Mouse (Mus musculus) gastrocnemius, postnatal 25 days (tissue): ENCODE results near the gene Kmt2d. TPM values are rescaled to one million over a fixed set of nuclear protein-coding genes. Genes with fewer than 3 reads are reported as not detected.
A peak's percentile ranks its signal among the peaks of the same experiment; 100 is the strongest.
"Not testable (repeated sequence)": the region's sequence is repeated elsewhere in the genome, so short reads cannot be mapped to it uniquely, and the experiment has no call there.

Experiments
- DNase-seq: peaks from one replicate; pipeline ENCODE4 v3.0.0; 2022
- total RNA-seq, 2 experiments: library from RNA; stranded (reverse); gene quantifications; 1 replicate in 1 of 2; 2 replicates in 1 of 2; pipeline ENCODE4 v1.2.3; 2021

Gene Kmt2d
- total RNA-seq, 2 experiments from 2014 or later, result 36.6 to 43.5 TPM

GRCm38 (mm10) chr15:98832161-98833058 is 38.6 kb downstream of the Kmt2d start:
- no peak for DNase-seq

DNA sequence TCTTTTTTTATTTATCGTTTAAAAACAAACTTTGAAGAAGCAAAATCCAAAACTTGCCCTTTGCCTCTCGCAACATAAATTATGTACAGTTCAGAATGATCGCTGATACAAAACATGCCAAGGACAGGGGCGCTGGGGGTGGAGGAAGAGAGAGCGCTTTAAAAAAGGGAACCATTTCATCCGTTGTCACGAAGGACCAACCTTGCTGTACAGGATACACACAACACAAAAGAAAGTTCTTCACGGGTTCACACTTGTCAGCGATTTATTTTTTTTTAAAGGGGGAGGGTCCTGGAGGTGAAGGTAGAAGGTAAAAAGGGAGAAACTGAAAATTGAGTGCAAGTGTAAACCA is 39.3 kb downstream of the Kmt2d start:
- DNase-seq, result no peak

GRCm38 (mm10) chr15:98830736-98831683 is 40.0 kb downstream of the Kmt2d start, which contains the start of gene Prkag1:
Prkag1 (minus strand) TSS chr15:98831521.
- DNase-seq, result peak; percentile 96

DNA sequence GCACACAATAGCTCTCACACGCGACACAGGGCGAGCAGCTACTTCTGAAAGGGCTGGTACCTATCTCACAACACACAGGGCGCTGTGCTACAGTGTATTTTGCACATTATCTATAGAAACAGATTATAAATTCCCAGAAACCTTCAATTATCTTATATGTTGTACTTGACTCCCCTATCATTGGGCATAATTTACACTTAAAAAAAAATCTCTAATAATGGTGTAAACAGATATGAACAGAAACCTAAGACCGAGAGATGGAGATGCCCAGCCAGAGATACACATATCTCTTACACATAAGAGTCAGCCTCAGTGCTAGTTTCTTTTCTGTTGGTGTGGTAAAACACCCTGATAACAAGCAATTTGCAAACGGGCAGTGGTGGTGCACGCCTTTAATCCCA is 43.4 kb downstream of the Kmt2d start:
- DNase-seq, result no peak

GRCm38 (mm10) chr15:98823434-98823833 is 47.6 kb downstream of the Kmt2d start:
- no peak for DNase-seq

GRCm38 (mm10) chr15:98822147-98822546 is 48.9 kb downstream of the Kmt2d start:
- no peak for DNase-seq

- DNase-seq, result no peak
Measured at GRCm38 (mm10) chr15:98821403-98821802, 49.6 kb downstream of the Kmt2d start.

DNA sequence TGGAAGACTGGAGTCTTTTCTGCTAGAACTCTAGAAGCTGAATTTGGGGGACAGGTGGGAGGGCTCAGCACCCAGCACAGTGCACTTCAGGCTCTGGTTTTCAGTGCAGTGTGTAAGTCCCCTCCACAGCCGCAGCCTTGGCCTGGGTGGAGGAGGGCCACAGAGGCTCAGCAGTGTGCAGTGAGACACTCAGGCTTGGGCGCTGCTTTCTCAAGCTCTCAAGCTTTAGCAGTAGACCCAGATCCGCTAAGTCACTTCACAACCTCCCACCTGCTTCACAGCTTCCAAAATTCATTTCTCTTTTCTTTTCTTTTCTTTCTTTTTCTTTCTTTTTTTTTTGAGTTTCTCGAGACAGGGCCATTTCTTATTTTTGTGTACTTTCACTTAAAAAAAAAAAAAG is 50.1 kb downstream of the Kmt2d start:
- DNase-seq, result no peak

DNA sequence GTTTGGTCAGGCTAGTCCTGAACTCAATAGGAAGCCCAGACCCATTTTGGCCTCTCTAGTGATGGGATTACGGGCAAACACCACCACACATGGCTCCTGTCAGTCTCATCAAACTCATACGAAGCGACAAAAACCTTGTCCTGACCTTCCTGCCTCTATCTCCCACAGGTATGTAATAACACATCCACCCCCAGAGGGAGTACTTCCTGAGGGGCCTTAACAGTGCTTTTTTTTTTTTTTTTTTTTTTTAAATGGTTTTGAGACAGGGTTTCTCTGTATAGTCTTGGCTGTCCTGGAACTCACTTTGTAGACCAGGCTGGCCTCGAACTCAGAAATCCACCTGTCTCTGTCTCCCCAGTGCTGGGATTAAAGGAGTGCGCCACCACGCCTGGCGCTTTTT is 52.8 kb downstream of the Kmt2d start:
- DNase-seq, result no peak

DNA sequence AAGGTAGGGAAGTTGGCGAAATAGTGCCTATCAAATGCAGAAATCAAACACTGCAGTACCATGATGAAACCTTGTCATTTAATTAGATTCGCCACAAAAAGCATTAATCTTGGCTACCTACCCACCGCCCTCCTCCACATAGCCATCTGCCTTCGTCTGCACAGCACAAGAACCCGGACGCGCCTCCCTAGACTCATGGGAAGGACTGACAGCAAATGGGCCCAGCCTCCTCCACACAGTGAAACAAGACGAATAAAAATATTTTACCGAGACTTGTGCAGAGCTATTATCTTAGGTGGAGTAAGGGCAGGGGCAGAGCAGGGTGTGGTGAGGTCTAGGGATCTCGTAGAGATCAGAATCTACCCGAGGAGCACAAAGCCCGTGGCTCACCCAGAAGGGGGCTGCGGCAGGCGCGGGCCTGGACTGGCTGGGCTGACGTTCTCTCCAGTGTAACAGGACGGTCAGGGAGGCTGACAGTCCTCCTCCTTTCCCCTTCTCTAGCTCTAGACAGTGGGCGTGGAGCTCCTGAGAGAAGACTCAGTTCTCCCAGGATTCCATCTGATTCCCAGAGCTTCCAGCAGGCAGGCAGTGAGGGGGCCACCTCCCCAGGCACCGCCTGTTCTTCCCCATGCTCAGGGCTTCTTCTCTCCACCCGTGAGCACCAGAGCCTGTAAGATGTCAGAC is 58.1 kb downstream of the Kmt2d start:
- DNase-seq, result no peak

DNA sequence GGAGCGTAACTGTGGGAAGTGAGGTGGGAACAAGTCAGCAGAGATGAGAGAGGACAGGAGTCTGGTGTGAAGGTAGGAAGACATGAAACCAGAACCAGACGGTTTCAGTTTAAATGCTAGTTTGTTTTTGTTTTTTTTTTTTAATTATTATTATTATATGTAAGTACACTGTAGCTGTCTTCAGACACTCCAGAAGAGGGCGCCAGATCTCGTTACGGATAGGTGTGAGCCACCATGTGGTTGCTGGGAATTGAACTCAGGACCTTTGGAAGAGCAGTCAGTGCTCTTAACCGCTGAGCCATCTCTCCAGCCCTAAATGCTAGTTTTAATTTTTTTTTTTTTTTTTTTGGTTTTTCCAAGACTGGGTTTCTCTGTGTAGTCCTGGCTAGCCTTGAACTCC is 60.8 kb downstream of the Kmt2d start:
- not testable (repeated sequence) for DNase-seq

DNA sequence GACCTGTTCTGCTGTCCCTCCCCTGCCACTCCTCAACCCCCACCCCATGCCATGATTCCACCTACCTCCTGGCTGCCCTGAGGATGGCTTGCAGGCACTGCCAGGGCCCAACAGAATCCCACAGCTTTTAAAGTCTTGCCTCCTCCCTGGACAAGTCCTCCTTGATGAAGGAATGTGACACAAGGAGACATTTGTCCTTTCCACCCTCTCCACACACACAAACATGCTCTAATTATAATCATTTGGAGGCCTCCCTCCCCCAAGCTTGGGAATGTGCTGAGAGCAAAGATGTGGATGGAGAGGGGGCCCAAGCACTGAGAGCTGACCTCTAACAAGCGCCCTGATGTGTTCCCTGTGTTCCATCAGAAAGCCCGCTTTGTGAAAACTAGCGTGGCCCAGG is 61.6 kb downstream of the Kmt2d start, which contains the start of gene Ddn:
Gene Ddn, minus strand, starts transcription at position 101 of the 400 bp plus-strand sequence.
- DNase-seq, result no peak

GRCm38 (mm10) chr15:98808651-98809134 is 62.3 kb downstream of the Kmt2d start:
- DNase-seq, result no peak

GRCm38 (mm10) chr15:98807895-98808650 is 62.9 kb downstream of the Kmt2d start:
- no peak for DNase-seq

DNA sequence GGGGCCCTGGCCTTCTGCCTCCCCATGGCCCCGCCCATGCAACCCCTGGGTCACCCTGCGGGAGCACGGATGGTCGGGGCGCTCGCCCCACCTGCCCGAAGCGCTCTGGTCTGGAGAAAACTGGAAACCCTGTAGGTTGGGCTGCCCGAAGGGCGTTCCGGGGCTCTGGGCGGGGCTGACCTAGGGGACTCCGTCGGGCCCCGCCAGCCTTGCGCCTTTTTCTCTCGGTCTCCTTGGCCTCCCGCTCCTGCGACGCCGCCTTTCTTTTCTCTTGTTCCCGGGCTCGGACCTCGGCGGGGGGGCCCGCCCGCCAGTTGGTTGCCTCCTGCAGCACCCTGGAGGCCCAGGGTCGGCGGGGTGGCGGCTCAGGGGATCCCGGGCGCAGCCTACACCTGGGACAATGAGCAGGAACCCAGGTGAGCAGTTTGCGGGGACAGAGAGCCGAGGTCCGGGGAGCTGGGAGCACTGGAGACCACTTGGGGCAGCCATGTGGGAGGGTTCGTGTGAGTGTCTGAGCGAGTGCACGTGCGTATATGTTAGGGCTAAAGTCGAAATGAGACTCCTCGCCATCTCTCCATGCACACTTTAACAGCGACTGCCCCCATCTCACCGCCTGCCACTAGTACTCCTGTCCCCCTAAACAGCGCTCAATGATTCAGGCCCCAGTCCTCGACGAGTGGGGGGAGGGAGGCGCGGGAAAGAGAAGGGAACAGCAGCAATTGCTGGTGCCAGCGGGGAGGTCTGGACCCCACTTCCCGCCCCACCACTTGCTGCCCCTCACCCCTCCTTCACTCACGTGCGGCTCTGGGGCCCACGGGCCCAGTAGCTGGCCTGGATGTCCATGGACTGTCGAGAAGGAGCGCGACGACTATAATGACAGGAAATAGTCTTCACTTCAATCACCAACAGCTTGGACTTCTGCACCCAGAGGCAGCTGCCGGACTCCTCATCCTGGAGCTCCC is 63.9 kb downstream of the Kmt2d start:
- no peak for DNase-seq

- DNase-seq, result no peak
Measured at GRCm38 (mm10) chr15:98806071-98806808, 64.8 kb downstream of the Kmt2d start.

DNA sequence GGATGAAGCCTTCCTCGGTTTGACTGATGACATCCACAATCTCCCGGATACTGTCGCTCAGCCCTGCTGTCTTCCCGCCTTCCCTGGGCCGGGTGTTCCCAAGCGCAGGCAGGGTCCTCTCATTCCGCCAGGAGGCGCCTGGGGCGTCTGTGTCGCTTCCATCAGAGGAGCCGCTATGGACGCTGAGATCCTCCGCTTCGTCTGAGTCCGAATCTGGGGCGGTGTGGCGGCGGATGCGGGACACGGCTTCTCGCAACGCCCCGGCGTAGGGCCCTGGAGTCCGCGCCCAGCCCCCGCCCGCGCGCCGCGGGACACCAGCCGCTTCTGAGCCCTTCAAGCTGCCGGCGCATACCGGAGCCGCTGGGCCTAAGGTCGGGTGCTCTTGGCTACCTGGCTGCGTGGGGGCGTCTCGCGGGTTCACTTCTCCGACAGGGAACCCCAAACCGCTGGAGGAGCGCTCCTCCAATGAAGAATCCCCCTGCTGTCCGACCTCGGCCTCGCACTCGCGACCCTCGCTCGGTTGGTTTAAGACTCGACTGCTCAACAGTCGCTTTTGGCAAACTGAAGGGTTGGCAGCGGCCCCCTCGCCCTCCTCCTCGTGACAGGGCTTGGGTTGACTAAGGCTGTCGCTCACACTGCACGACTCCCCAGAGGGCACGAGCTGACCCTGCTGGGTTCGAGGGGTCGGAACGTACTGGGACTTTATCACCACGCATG is 65.5 kb downstream of the Kmt2d start:
- peak; percentile 51 for DNase-seq

DNA sequence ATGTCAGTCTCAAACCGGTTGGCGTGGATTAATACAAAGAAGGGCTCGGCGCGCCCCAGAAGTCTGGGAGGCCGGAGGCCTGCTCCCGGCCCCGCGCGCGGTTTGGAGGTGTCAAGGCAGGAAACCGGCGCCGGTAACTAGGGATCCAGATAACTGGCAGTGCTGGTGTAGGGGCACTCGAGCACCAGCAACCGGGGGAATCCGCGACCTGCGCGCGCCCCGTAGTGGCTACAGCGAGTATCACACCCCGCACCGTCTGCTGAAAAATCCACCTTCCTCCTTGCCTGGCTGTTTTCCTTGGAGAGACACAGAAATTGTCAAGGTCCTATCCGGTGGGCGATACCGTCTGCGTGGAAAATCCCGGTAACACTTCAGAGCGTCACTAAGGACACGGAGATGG is 67.0 kb downstream of the Kmt2d start:
- DNase-seq, result peak; percentile 54

DNA sequence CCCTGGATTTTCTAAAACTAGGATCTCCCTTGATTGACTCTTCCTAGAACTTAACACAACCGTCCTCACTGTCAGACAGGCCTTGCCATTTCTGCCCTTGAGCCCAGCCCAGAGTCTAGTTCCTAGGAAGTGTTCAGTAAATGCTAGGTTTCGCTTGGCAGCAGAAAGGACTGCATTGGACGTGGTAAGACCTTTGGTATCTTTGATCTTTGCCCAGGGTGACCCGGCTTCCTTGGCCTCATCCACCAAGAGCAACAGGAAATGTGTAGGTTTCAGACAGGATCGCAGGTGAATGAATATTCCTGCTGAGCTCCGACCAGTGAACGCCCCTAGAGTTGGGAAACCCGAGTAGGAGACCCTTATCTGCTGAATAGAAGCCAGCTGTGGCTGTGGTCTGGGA is 68.1 kb downstream of the Kmt2d start:
- no peak for DNase-seq
